Mouse (Mus musculus) hindbrain, postnatal 0 days (tissue): ENCODE measurements at regions not wholly inside any gene's neighbourhood (a gene's known extent, or its start where the extent isn't known, plus 50 kb on each side); places are given as distances from the start of the nearest gene placed in this dataset.

Experiments used
- ATAC-seq: fragments of 200-750 bp; cut with Nextera tagmentation; 2 replicates; pipeline ENCODE4 v1.8.0; 2017; ENCODE audit warnings: mild to moderate bottlenecking, moderate TSS enrichment, moderate library complexity
- DNase-seq: peaks from one replicate; pipeline ENCODE4 v3.0.0-alpha.2; 2015; ENCODE audit warnings: low spot score
- H3K27ac ChIP-seq: fragments of 300-500 bp; sonication (generic); 2 replicates; pipeline ENCODE4 v1.5.1; 2014; ENCODE audit warnings: mild to moderate bottlenecking
- H3K27me3 ChIP-seq: fragments of 300-500 bp; sonication (generic); 2 replicates; pipeline ENCODE4 v1.6.1; 2014; ENCODE audit warnings: low read length, mixed read lengths; ENCODE audit not compliant: insufficient read depth
- H3K36me3 ChIP-seq: fragments of 300-500 bp; sonication (generic); 2 replicates; pipeline ENCODE4 v1.6.1; 2014; ENCODE audit warnings: low read length, mixed read lengths; ENCODE audit not compliant: insufficient read depth
- H3K4me1 ChIP-seq: fragments of 300-500 bp; sonication (generic); 2 replicates; pipeline ENCODE4 v1.6.1; 2014; ENCODE audit warnings: antibody characterized with exemption, low read length, mixed read lengths; ENCODE audit not compliant: insufficient read depth
- H3K4me2 ChIP-seq: fragments of 300-500 bp; sonication (generic); 2 replicates; pipeline ENCODE4 v1.6.1; 2014; ENCODE audit warnings: low read depth, mild to moderate bottlenecking, low read length, moderate library complexity, mixed read lengths
- H3K4me3 ChIP-seq: fragments of 300-500 bp; sonication (generic); 2 replicates; pipeline ENCODE4 v1.5.1; 2014; ENCODE audit warnings: low read length
- H3K9ac ChIP-seq: fragments of 300-500 bp; sonication (generic); replicated peaks from 2 replicates; pipeline ENCODE4 v1.6.1; 2014; ENCODE audit warnings: mild to moderate bottlenecking, low read length, moderate library complexity, mixed read lengths
- H3K9me3 ChIP-seq: fragments of 300-500 bp; sonication (generic); 2 replicates; pipeline ENCODE4 v1.6.1; 2016; ENCODE audit warnings: low read length, mixed read lengths
- CTCF ChIP-seq: IDR thresholded peaks from 2 replicates; pipeline ENCODE4 v1.5.1; 2016; ENCODE audit warnings: antibody characterized with exemption, control low read depth, low read depth
- WGBS: fragments of 180-500 bp; shearing (Covaris S2); extraction: QIAGEN DNeasy Blood & Tissue Kit; methylation state at CpG from one replicate; pipeline ENCODE4 v1.1.7; 2014; 5-methylcytosine and 5-hydroxymethylcytosine counted together

DNA sequence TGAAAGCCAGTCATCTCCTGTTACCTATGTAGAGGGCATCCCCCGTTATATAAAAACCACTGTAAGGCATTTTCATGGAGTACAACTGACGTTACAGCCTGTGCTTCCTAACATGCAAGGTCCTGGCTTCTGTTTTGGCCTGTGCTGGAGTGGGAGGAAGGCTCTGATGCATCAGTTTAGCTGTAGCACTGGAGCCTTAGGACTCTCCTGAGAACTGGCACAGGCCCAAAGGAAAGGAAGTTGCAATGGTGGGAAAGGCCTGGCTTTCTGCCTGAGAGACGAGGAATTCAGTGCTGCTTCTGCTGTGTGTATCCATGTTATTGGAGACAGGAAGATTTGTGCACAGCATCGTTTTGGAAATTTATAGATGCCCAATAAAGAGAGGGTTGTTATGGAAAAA is 144.2 kb upstream of the Gm5148 start:
- DNase-seq (peak; percentile 43), ATAC-seq (no peak)
- WGBS: 59% methylated on average over 4 of the region's 4 CpGs
- Histone ChIP-seq H3K4me3 (no peak overlapping the region), H3K4me1 (no peaks in the 10 kb centered on the region), H3K27ac (no peak overlapping the region), H3K27me3 (no peaks in the 10 kb centered on the region), H3K36me3 (no peaks in the 10 kb centered on the region), H3K4me2 (no peak overlapping the region), H3K9ac (no peak overlapping the region), H3K9me3 (no peaks in the 10 kb centered on the region)
- TF ChIP-seq CTCF: no peak

DNA sequence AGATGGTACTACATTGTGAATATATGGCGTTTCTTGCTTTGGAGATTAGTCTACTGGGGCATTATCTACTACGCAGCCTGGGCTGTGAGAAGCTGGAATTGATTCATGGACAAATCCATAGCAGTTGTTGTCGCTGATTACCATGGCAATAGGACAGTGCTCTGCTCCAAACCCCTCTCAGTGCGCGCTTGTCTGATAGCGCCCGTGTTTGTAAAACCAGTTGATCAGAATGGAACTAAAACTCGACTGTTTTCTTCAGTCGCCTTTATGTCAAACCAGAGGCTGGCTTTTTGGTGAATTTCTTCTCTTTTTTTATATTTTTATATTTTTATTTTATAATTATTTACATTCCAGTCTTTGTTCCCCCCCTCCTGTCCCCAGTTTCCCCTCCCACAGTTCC is 138.5 kb upstream of the Gm5148 start:
- 85% methylated on average over 9 of the region's 9 CpGs for WGBS

DNA sequence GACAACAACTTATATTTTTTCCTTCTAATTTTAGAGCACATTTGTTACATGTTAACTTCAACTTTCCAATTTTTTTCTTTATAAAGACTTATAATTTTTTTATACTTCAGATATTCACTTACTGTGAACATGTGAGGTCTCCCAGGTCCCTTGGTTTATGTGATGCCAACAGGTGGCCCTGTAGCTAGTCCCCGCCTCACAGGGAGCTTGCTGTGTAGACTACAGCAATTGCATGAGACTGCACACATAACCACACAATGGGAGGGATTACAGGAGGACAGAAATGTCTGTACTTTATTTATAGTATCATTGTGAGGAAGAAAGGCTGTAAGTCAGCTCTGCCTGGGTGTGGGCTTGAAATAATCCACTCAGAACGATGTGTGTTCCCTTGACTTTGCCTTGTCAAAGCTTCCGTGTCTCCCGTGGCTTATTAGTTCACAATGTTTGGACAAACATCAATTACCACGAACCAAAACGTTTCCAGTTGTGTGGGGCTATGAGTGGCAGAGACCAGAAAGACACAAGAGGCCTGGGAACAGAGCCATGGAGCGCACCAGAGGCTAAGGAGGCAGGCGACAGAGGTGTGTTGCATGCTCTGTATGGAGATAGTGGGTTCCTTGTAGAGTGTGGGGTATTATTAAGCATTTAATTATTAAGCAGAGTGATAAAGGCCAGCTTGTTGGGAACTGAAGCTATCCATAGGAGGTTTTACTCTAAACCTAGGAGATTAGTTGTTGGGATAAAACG is 136.6 kb upstream of the Gm5148 start:
- H3K27me3 ChIP-seq: no peaks in the 10 kb centered on the region
- no peaks in the 10 kb centered on the region for H3K9me3 ChIP-seq
- no peak overlapping the region for H3K27ac ChIP-seq
- 68% methylated on average over 9 of the region's 9 CpGs for WGBS
- H3K4me1 ChIP-seq: 0 out of 2 replicates have a peak, but pooled peaks cover 2% of the 10 kb centered on the region
- DNase-seq (no peak), ATAC-seq (no peak)
- no peak overlapping the region for H3K4me2 ChIP-seq
- no peaks in the 10 kb centered on the region for H3K36me3 ChIP-seq
- no peak for TF ChIP-seq CTCF
- no peak overlapping the region for H3K4me3 ChIP-seq
- H3K9ac ChIP-seq: no peak overlapping the region

More for the DNA sequence above, 138.5 kb upstream of the Gm5148 start:
- Histone ChIP-seq H3K36me3 (no peaks in the 10 kb centered on the region), H3K9ac (no peak overlapping the region), H3K27ac (no peak overlapping the region), H3K9me3 (no peaks in the 10 kb centered on the region), H3K4me3 (no peak overlapping the region), H3K4me1 (0 out of 2 replicates have a peak, but pooled peaks cover 2% of the 10 kb centered on the region), H3K27me3 (no peaks in the 10 kb centered on the region), H3K4me2 (no peak overlapping the region)
- DNase-seq: no peak
- ATAC-seq: no peak
- TF ChIP-seq CTCF: no peak

DNA sequence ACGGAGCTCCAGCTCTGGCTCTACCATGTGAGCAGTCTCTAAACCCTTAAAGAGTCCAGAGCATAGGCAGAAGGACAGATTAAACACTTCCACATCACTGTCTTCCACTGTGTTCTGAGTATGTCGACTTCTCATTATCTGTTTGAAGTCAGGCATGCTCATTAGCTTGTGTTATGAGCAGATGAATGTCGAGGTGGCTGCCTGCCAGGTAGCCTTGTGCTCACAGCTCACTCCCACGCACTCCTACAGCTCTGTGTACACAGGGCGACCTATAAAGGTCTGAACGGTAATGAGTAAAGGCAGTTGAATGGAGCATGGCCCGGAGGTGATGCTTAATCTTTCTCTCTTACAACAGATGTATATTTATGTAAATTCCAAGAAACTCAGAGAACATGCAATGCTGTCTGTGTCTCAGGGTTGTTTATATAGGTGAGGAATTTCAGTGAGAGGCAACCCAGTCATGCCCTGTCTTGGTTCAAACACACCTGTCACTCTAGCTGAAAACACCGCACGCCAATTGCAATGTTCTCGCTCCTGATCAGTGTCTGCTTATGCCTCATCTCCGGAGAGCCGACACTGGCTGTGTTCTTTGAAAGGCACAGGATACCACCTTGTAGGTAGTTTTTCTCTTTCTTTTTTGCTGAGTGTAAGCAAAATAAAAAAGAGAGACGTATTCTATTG is 135.9 kb upstream of the Gm5148 start:
- peak; percentile 79 for DNase-seq
- no peaks in the 10 kb centered on the region for H3K36me3 ChIP-seq
- peak; percentile 81 for ATAC-seq

DNA sequence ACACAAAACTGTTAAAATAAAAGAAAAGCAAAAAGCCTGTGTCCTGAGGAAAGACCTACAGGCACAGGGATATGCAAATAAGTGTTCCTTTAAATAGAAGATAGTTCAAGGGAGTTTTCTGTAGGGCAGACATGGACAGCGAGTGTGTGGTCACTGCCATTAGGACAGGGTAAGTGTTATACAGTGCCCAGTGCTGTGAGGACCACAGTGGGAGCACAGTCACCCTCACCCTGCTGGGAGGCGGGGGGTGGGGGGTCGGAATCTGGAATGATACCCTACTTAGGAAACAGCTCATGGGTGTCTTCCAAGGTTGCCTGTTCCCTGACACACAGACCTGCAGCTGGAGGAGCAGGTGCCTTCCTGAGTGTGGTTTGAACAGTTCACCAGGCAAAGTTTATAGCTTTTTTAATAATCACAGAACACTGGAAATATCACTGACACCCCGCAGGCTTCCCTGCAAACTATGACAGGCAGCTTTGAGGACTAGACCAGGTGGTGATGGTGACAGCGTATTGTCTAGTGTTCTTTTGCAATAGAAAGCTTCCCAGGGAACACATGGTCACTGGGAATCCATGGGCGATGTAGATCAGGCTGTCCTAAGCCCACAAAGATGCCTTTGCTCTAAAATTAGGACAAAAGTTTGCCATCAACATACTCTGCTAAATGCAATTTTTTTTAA is 134.5 kb upstream of the Gm5148 start:
- no peaks in the 10 kb centered on the region for H3K36me3 ChIP-seq
- H3K4me1 ChIP-seq: 0 out of 2 replicates have a peak, but pooled peaks cover 2% of the 10 kb centered on the region
- H3K4me3 ChIP-seq: no peak overlapping the region
- no peak for TF ChIP-seq CTCF
- no peaks in the 10 kb centered on the region for H3K9me3 ChIP-seq
- ATAC-seq: no peak
- H3K4me2 ChIP-seq: no peak overlapping the region
- 88% methylated on average over 6 of the region's 6 CpGs for WGBS
- H3K9ac ChIP-seq: no peak overlapping the region
- H3K27ac ChIP-seq: no peak overlapping the region
- no peak for DNase-seq
- no peaks in the 10 kb centered on the region for H3K27me3 ChIP-seq

More for the DNA sequence above, 135.9 kb upstream of the Gm5148 start:
- H3K27me3 ChIP-seq: no peaks in the 10 kb centered on the region
- no peak overlapping the region for H3K9ac ChIP-seq
- TF ChIP-seq CTCF: no peak
- H3K9me3 ChIP-seq: no peaks in the 10 kb centered on the region
- H3K4me1 ChIP-seq: 0 out of 2 replicates have a peak, but pooled peaks cover 2% of the 10 kb centered on the region
- no peak overlapping the region for H3K4me2 ChIP-seq
- no peak overlapping the region for H3K27ac ChIP-seq
- H3K4me3 ChIP-seq: no peak overlapping the region
- 49% methylated on average over 13 of the region's 13 CpGs for WGBS

DNA sequence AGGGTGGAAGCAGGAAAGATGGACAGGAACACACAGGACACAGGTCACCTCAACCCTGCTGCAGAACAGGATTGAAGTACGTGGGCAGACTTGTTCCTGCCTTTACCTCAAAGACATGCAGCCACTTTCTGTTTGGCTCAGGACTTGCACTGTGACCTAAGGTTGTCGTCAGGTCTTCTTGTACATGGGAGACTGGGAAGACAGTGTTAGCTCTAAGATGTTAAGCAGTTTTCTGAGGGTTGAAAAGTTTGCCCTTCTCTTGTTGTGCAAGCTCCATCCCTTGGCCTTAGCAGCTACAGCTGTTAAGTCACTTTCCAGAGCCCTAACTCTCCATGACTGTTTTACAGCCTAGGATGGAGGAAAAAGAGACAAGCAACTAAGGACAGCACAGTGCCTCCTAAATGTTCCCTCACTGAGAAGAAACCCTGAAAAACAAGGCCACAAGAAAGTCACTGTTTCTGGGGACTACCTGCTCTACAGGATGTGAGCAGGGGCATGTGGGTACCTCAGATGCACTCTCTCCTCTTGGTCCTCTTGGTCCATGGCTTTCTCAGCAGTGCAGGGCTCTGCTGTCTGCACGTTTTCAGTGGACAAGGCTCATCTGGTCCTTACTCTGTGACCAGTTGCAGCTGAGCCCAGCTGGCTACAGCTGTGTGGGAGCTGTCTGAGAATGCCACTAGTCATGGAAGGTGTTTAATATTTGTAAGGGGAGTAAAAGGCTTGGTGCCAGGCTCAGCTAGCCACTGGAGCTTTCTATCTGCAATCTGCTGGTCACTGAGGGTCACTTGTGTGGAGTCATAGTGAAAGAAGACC is 122.1 kb upstream of the Gm5148 start:
- Histone ChIP-seq H3K36me3 (no peaks in the 10 kb centered on the region), H3K9me3 (no peaks in the 10 kb centered on the region), H3K9ac (no peak overlapping the region), H3K27me3 (no peaks in the 10 kb centered on the region), H3K27ac (no peak overlapping the region), H3K4me3 (no peak overlapping the region), H3K4me2 (no peak overlapping the region), H3K4me1 (no peaks in the 10 kb centered on the region)
- no peak for TF ChIP-seq CTCF
- ATAC-seq (no peak), DNase-seq (no peak)
- 76% methylated on average over 3 of the region's 3 CpGs for WGBS
